Mouse (Mus musculus): ENCODE data around the gene Ormdl3.
"Not testable (repeated sequence)": the region's sequence is repeated elsewhere in the genome, so short reads cannot be mapped to it uniquely, and the experiment has no call there.

DNA sequence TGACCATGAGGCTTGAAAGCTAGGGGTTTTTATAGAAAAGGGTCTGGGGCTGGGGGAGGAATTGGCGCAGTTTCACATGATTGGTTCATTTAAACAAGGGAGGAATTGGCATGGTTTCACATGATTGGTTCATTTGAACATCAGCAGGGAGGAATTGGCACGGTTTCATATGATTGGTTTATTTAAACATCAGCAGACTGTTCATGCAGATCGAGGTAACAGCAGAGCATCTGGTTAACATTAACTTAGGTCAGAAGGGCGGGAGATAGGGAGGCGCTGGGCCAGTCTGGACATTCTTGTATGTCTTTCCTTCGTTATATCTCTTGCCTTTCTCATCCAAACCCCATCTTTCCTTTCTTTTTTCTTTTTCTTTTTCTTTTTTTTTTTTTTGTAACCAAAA, 36.8 kb upstream of the Ormdl3 start:
- not testable (repeated sequence) for TF ChIP-seq CTCF (IDR thresholded peaks at IDR 0.05; ENCODE audit: low read depth, low read length); POLR2AphosphoS5 (IDR thresholded peaks at IDR 0.05; ENCODE audit: insufficient replicate concordance, low read depth, low read length); GATA1 (IDR thresholded peaks at IDR 0.05; ENCODE audit: borderline replicate concordance, low read length); TAL1 (conservative IDR thresholded peaks at IDR 0.05; ENCODE audit: low read depth, low read length)
